Mouse (Mus musculus): ENCODE results near the gene Gm11116. TPM values are rescaled to one million over a fixed set of nuclear protein-coding genes. Genes with fewer than 3 reads are reported as not detected.
"Not testable (repeated sequence)": the region's sequence is repeated elsewhere in the genome, so short reads cannot be mapped to it uniquely, and the experiment has no call there.

Gene Gm11116
- polyA plus RNA-seq (2016; fragmentation: Nextera tagmentation; extraction: Ambion mirVana), result not detected in 2 replicates

DNA sequence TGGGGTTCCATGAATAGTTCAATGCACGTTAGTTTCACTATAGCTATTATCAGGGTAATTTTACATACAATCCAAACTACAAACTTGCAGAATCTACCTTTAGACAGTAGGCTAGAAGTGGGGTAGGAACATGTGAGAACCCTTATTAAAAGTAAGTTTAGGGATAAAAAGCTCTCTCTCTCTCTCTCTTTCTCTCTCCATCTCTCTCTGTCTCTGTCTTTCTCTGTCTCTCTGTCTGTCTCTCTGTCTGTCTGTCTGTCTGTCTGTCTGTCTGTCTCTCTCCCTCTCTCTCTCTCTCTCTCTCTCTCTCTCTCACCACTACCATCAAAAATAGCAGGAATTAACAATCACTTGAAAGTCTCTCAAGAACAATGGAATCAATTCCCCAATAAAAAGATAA lies at the start of gene Gm11116:
Gene Gm11116 (minus strand): TSS at position 101 of the 400 bp plus-strand sequence.
- Histone ChIP-seq H3K36me3 (no peaks in the 10 kb centered on the region), H3K27ac (replicated peaks) (no peak within 1 kb of the TSS), H3K9me3 (replicated peaks) (no peaks in the 10 kb centered on the region), H3K27me3 (ENCODE audit: low read depth, poor library complexity, severe bottlenecking) (no peaks in the 10 kb centered on the region), H3K4me1 (no peaks in the 10 kb centered on the region), H3K4me3 (no peak within 1 kb of the TSS)
- no peak for DNase-seq (ENCODE audit: low spot score)
- 81% methylated on average over 1 of the region's 1 CpGs for WGBS

DNA sequence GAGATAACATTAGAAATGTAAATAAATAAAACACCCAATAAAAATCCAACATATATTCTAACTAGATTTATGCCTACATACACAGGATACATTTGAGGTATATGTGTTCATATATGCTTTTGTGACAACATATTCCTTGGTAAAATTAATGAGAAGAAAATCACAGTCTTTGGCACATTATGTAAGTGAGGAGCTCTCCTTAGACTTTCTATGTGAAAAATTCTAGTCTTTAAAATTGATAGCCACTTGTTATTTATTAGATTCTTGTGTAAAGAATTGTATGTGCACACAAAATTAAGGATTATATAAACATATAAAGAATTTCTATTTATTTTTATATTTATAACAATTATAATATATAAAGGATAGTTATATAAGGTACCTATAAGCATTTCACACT lies 42.7 kb upstream of the Gm11116 start, which contains the start of gene Gm11115:
Gene Gm11115 (minus strand): TSS at position 101 of the 400 bp plus-strand sequence.
- H3K36me3 ChIP-seq, result no peaks in the 10 kb centered on the region
- no peaks in the 10 kb centered on the region for H3K9me3 ChIP-seq (replicated peaks)
- H3K4me3 ChIP-seq, result no peak within 1 kb of the TSS
- H3K27me3 ChIP-seq (ENCODE audit: low read depth, poor library complexity, severe bottlenecking), result no peaks in the 10 kb centered on the region
- no peaks in the 10 kb centered on the region for H3K4me1 ChIP-seq
- no peak for DNase-seq (ENCODE audit: low spot score)
- no peak within 1 kb of the TSS for H3K27ac ChIP-seq (replicated peaks)

DNA sequence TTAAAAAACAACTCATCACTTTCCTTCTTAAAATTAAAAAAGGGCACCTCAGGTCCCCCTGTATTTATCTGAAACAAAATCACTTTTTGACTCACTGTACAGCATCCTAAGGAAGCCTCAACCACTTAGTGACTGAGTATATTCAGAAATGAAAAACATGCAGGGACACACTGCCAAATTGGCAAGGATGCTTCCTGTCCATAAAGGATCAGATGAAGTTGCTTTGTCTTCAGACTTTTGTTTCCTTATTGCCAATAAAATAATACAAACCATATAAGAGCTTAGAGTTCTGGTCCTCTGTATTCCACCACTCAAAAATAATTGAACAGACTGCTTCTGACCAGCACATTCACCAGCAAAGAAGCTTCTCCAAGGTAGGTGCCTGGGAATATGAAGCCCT lies 25.1 kb downstream of the Gm11116 start, which contains the start of gene Smr2:
Gene Smr2 (plus strand): TSS at position 301 of the 400 bp plus-strand sequence.
- not testable (repeated sequence) for H3K4me1 ChIP-seq; H3K9me3 ChIP-seq (replicated peaks); H3K27me3 ChIP-seq (ENCODE audit: low read depth, poor library complexity, severe bottlenecking); DNase-seq (ENCODE audit: low spot score); H3K4me3 ChIP-seq; H3K27ac ChIP-seq (replicated peaks); H3K36me3 ChIP-seq

Other genes starting within 250 kb of the Gm11116 start
- gene Odam, start 226.5 kb downstream of the Gm11116 start, polyA plus RNA-seq (2016; fragmentation: Nextera tagmentation; extraction: Ambion mirVana), result not detected in 2 replicates
- 0.41 and 1.0 TPM in 2 replicates for gene Csn3, start 186.0 kb downstream of the Gm11116 start, polyA plus RNA-seq (2016; fragmentation: Nextera tagmentation; extraction: Ambion mirVana)
- not detected in 2 replicates for gene 2310003L06Rik, start 142.1 kb downstream of the Gm11116 start, polyA plus RNA-seq (2016; fragmentation: Nextera tagmentation; extraction: Ambion mirVana)
- not detected in 2 replicates for gene Gm28434, start 142.0 kb downstream of the Gm11116 start, polyA plus RNA-seq (2016; fragmentation: Nextera tagmentation; extraction: Ambion mirVana)
- gene Cabs1, start 132.1 kb downstream of the Gm11116 start, polyA plus RNA-seq (2016; fragmentation: Nextera tagmentation; extraction: Ambion mirVana), result not detected in 2 replicates
- not detected in 2 replicates for gene Smr3a, start 109.0 kb downstream of the Gm11116 start, polyA plus RNA-seq (2016; fragmentation: Nextera tagmentation; extraction: Ambion mirVana)
- not detected in 2 replicates for gene Smr2, start 25.0 kb downstream of the Gm11116 start, polyA plus RNA-seq (2016; fragmentation: Nextera tagmentation; extraction: Ambion mirVana)
- gene Gm11115, start 42.6 kb upstream of the Gm11116 start, polyA plus RNA-seq (2016; fragmentation: Nextera tagmentation; extraction: Ambion mirVana), result not detected in 2 replicates
- gene Gm7714, start 157.4 kb upstream of the Gm11116 start, polyA plus RNA-seq (2016; fragmentation: Nextera tagmentation; extraction: Ambion mirVana), result not detected in 2 replicates
- not detected in 2 replicates for gene Prol1, start 205.8 kb upstream of the Gm11116 start, polyA plus RNA-seq (2016; fragmentation: Nextera tagmentation; extraction: Ambion mirVana)

Measured in midbrain, embryonic 10.5 days (tissue).